11 mouse cellular contexts compared by ENCODE assay signal in genomic region chr5:130368236-130368635, GRCm38 (mm10). TPM values are rescaled to one million over a fixed set of nuclear protein-coding genes. Genes with fewer than 3 reads are reported as not detected.
"Had no signal": no experiment of that assay in that cellular context is flagged by ENCODE, and none has a peak within 500 bp of the region (broad histone marks: within the 10 kb centered on the region; RNA-seq: fewer than 3 reads in every experiment).

No protein-coding gene starts in this region.

- ATAC-seq: lung, postnatal 0 days; midbrain, embryonic 13.5 days had no signal

- DNase-seq: kidney, postnatal 14 days; lung, adult 2 months; lung, postnatal 36 days; right cerebral cortex, postnatal 14 days; thymus, adult 2 months; thymus, postnatal 25 days had no signal

RNA-seq across cellular contexts. Expression of gene Caln1, which starts 1.0 kb away (rescaled TPM):
- total RNA-seq: megakaryocyte progenitor cell, adult 5-6 weeks; neutrophil, adult 5-6 weeks had no signal

RNA-seq across cellular contexts. Expression of gene A330070K13Rik, which starts 16.2 kb away (rescaled TPM):
- total RNA-seq: liver, adult 2 months; megakaryocyte progenitor cell, adult 5-6 weeks; neutrophil, adult 5-6 weeks had no signal
